Mouse (Mus musculus) heart, postnatal 0 days (tissue): ENCODE data around the gene Tmem114.

ENCODE experiments used
- CTCF ChIP-seq: IDR thresholded peaks from 2 replicates; pipeline ENCODE4 v1.5.1; 2016; ENCODE audit warnings: antibody characterized with exemption, control low read depth, low read depth
- EP300 ChIP-seq: IDR thresholded peaks from 2 replicates; pipeline ENCODE4 v1.6.1; 2016; ENCODE audit warnings: antibody characterized with exemption, low read depth

GRCm38 (mm10) chr16:8418126-8418525 lies 6.8 kb downstream of the Tmem114 start:
- TF ChIP-seq CTCF, result no peak
- TF ChIP-seq EP300, result no peak
